Mouse (Mus musculus) heart, embryonic 13.5 days (tissue): ENCODE results near the gene Alox5ap. TPM values are rescaled to one million over a fixed set of nuclear protein-coding genes. Genes with fewer than 3 reads are reported as not detected.

Source experiments
- ATAC-seq: fragments of 200-750 bp; cut with Nextera tagmentation; 2 replicates; pipeline ENCODE4 v1.8.0; 2017; ENCODE audit warnings: moderate TSS enrichment; ENCODE audit not compliant: insufficient number of reproducible peaks, low FRiP score, low TSS enrichment; ENCODE audit errors: extremely low read depth
- H3K27ac ChIP-seq: fragments of 300-500 bp; sonication (generic); replicated peaks from 2 replicates; pipeline ENCODE4 v1.5.1; 2015; ENCODE audit warnings: moderate library complexity, mild to moderate bottlenecking, inconsistent platforms
- H3K27me3 ChIP-seq: fragments of 300-500 bp; sonication (generic); replicated peaks from 2 replicates; pipeline ENCODE4 v1.6.1; 2015; ENCODE audit warnings: mild to moderate bottlenecking, inconsistent platforms
- H3K36me3 ChIP-seq: fragments of 300-500 bp; sonication (generic); 2 replicates; pipeline ENCODE4 v1.6.1; 2015; ENCODE audit warnings: mild to moderate bottlenecking, inconsistent platforms
- H3K4me1 ChIP-seq: fragments of 300-500 bp; sonication (generic); 2 replicates; pipeline ENCODE4 v1.6.1; 2015; ENCODE audit warnings: inconsistent platforms
- H3K4me2 ChIP-seq: fragments of 300-500 bp; sonication (generic); 2 replicates; pipeline ENCODE4 v1.6.1; 2015; ENCODE audit warnings: inconsistent platforms, mild to moderate bottlenecking, moderate library complexity
- H3K4me3 ChIP-seq: fragments of 300-500 bp; sonication (generic); 2 replicates; pipeline ENCODE4 v1.5.1; 2015; ENCODE audit warnings: moderate library complexity, mild to moderate bottlenecking, inconsistent platforms
- H3K9ac ChIP-seq: fragments of 300-500 bp; sonication (generic); 2 replicates; pipeline ENCODE4 v1.6.1; 2015; ENCODE audit warnings: inconsistent platforms, mild to moderate bottlenecking, moderate library complexity
- H3K9me3 ChIP-seq: fragments of 300-500 bp; sonication (generic); 2 replicates; pipeline ENCODE4 v1.6.1; 2016; ENCODE audit warnings: inconsistent platforms
- WGBS: fragments of 180-500 bp; shearing (Covaris S2); methylation state at CpG from one replicate; pipeline ENCODE4 v1.1.7; 2015; ENCODE audit warnings: mixed read lengths; 5-methylcytosine and 5-hydroxymethylcytosine counted together
- polyA plus RNA-seq: library from polyadenylated mRNA; unstranded; fragments of >200 nt; fragmentation: Nextera tagmentation; extraction: Ambion mirVana; gene quantifications from 2 replicates; pipeline ENCODE4 v1.2.1, GENCODE M21; 2015

Gene Alox5ap
- polyA plus RNA-seq, 1 experiment from 2014 or later: 8.1 TPM

- no peak for ATAC-seq
- H3K9ac ChIP-seq: no peak overlapping the region
Observed at GRCm38 (mm10) chr5:149261449-149261848, 3.1 kb upstream of the Alox5ap start.

DNA sequence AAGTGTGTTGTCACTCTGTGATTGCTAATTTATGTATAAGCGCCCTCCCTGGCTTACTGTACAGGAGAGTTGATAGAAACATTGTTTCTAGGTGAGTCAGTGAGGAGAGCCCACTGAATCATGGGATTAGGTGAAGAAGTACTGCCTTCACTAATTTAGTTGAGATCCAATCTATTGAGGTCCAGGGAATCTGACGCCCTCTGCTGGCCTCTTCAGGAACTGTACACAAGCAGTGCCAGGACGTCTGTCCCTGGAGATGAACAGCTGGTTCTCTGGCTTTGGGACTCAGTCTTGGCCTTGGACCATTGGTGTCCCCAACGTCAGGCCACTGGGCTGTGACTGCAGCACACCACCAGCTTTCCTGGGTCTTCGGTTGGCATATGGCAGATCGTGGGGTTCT, 2.7 kb upstream of the Alox5ap start:
- Histone ChIP-seq H3K9ac (no peak overlapping the region), H3K9me3 (no peaks in the 10 kb centered on the region), H3K27me3 (no peaks in the 10 kb centered on the region), H3K4me2 (no peak overlapping the region), H3K27ac (no peak overlapping the region), H3K4me3 (no peak overlapping the region), H3K36me3 (no peaks in the 10 kb centered on the region), H3K4me1 (peaks cover 14% of the 10 kb centered on the region; the same call in 1 of the 2 replicates)
- ATAC-seq: no peak
- 56% methylated on average over 6 of the region's 6 CpGs for WGBS

More at GRCm38 (mm10) chr5:149261449-149261848, 3.1 kb upstream of the Alox5ap start:
- H3K4me1 ChIP-seq: peaks cover 14% of the 10 kb centered on the region; the same call in 1 of the 2 replicates
- no peaks in the 10 kb centered on the region for H3K9me3 ChIP-seq
- H3K36me3 ChIP-seq: no peaks in the 10 kb centered on the region
- H3K4me3 ChIP-seq: no peak overlapping the region
- WGBS: 63% methylated on average over 7 of the region's 7 CpGs
- no peak overlapping the region for H3K27ac ChIP-seq
- no peaks in the 10 kb centered on the region for H3K27me3 ChIP-seq
- H3K4me2 ChIP-seq: no peak overlapping the region

DNA sequence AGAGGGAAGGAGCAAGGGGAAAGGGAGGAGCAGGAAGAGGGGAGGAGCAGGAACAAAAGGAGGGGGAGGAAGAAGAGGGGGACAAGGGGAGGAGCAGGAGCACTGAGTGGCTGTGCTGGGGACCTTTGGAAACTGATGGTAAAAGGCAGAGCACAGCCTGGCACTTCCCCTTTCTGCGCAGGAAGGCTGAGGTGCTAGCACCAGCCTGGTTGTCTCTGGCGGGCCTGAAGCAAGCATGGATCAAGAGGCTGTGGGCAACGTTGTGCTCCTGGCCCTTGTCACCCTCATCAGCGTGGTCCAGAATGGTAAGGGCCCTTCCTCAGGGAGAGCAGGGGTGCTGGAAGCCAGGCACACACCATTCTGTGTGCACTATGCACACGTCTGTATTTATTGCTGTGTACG, 312 bp downstream of the Alox5ap start:
- no peak overlapping the region for H3K4me3 ChIP-seq
- H3K27me3 ChIP-seq: no peaks in the 10 kb centered on the region
- no peak overlapping the region for H3K9ac ChIP-seq
- no peak overlapping the region for H3K4me2 ChIP-seq
- no peaks in the 10 kb centered on the region for H3K9me3 ChIP-seq
- WGBS: 49% methylated on average over 6 of the region's 6 CpGs
- ATAC-seq: no peak
- H3K36me3 ChIP-seq: no peaks in the 10 kb centered on the region
- H3K27ac ChIP-seq: no peak overlapping the region
- H3K4me1 ChIP-seq: no peaks in the 10 kb centered on the region

DNA sequence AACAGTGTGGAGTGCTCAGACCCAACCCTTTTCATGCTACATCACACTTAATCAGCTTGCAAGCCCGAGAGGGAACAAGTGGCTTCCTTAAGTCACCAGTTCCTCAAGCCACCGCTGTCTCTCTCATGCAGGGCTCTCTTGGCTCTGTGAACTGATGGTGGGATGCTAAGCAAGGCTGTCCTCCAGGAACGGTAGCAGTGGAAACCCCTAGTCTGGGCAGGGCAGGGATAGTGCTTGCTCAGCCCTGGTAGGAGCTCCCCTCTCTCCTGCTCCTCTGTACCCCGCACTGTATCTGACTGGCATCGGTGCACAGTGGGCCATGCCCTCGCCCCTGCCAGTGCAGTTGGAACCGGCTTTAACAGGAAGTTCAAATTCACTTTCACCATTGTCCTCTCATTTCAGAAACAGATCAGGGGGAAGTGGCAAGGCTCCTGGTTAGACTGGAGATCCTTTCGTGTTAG, 2.2 kb downstream of the Alox5ap start:
- Histone ChIP-seq H3K9me3 (peaks cover 8% of the 10 kb centered on the region), H3K4me2 (no peak overlapping the region), H3K4me3 (no peak overlapping the region), H3K27me3 (no peaks in the 10 kb centered on the region), H3K4me1 (no peaks in the 10 kb centered on the region), H3K27ac (no peak overlapping the region), H3K9ac (no peak overlapping the region), H3K36me3 (no peaks in the 10 kb centered on the region)
- no peak for ATAC-seq
- 68% methylated on average over 8 of the region's 8 CpGs for WGBS

DNA sequence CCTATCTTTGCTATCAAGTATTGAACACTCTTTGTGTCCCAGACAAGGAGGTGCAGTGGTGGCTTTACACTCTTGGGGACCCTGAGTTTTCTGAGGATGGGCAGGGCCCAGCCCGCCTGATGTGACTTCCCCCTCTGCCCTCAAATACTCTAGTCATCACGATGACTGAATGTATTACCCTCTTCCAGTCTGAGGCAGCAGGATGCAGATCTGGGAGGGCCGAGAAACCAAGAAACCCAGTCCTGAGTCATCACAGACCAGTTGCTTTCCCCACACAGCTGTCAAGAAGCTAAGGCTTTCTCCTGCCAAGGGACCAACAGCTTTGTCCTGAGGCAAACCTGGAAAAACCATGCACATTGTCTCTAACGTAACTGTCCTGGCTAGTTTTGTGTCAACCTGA, 2.9 kb downstream of the Alox5ap start:
- H3K9me3 ChIP-seq: peaks cover 8% of the 10 kb centered on the region
- H3K27me3 ChIP-seq: no peaks in the 10 kb centered on the region
- no peak for ATAC-seq
- no peaks in the 10 kb centered on the region for H3K36me3 ChIP-seq
- H3K9ac ChIP-seq: no peak overlapping the region
- H3K4me1 ChIP-seq: no peaks in the 10 kb centered on the region
- H3K4me2 ChIP-seq: no peak overlapping the region
- 68% methylated on average over 4 of the region's 4 CpGs for WGBS
- H3K4me3 ChIP-seq: no peak overlapping the region
- no peak overlapping the region for H3K27ac ChIP-seq

GRCm38 (mm10) chr5:149271291-149271690, 6.7 kb downstream of the Alox5ap start:
- Histone ChIP-seq H3K27ac (no peak overlapping the region), H3K4me3 (no peak overlapping the region), H3K27me3 (no peaks in the 10 kb centered on the region), H3K4me1 (peaks cover 4% of the 10 kb centered on the region), H3K9ac (no peak overlapping the region), H3K36me3 (no peaks in the 10 kb centered on the region), H3K9me3 (peaks cover 14% of the 10 kb centered on the region), H3K4me2 (no peak overlapping the region)
- ATAC-seq: no peak
- 88% methylated on average over 3 of the region's 3 CpGs for WGBS

DNA sequence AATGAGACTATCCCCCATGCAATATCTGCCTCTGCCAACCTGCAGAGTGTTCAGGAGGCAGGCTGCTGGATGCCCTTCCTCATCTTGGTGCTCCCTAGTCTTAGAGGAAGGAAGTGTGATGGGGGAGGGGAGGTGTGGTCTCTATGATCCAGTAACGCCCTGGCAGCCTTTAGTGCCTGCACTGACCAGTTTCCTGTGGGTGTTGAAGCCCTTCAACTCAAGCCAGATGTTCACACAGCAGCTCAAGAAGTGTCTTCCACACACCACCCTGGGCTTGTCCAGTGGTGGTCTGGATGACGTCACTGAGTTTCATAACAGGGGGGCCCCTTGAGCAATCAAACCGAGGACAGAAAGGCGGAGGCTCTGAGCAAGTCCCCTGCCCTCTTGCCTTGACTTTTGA, 8.0 kb downstream of the Alox5ap start:
- WGBS: 63% methylated on average over 4 of the region's 4 CpGs
- H3K4me1 ChIP-seq: peaks cover 4% of the 10 kb centered on the region
- H3K4me2 ChIP-seq: no peak overlapping the region
- ATAC-seq: no peak
- H3K4me3 ChIP-seq: no peak overlapping the region
- no peaks in the 10 kb centered on the region for H3K36me3 ChIP-seq
- H3K9ac ChIP-seq: no peak overlapping the region
- H3K27ac ChIP-seq: no peak overlapping the region
- H3K27me3 ChIP-seq: no peaks in the 10 kb centered on the region
- H3K9me3 ChIP-seq: peaks cover 14% of the 10 kb centered on the region

DNA sequence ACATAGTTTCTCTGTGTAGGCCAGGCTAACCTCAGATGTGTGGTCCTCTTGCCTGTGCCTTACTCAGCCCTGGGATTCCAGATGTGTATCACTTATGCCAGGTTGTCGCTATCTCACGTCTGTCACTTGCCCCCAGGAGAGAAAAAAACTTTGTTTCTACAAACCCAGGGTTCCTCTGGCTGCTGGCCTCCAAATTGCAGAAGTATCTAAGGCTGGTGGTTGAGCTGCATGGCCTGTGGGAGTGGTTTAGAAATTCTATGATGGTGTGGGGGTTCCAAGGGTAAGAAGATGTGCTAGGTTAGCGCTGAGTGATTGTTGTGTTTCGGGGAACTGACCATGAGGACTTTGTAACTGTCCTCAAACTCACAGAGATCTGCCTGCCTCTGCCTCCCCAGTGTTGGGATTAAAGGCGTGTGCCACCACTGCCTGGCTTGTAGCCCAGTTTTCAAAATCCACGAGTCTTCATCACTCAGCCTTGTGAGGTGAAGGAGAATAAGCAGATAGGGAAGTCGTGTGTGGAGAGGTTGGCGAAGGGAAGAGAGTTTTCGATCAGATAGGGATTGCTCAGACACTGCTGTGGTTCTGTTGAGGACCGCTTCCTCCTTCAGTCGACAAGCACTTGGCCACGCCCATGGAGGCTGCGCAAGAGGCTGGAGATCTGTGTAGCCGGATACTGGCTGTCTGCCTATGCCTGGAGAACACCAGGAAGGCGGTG, 10.0 kb downstream of the Alox5ap start:
- no peak overlapping the region for H3K27ac ChIP-seq
- peaks cover 7% of the 10 kb centered on the region for H3K4me1 ChIP-seq
- no peak for ATAC-seq
- H3K36me3 ChIP-seq: no peaks in the 10 kb centered on the region
- no peak overlapping the region for H3K9ac ChIP-seq
- H3K9me3 ChIP-seq: peaks cover 14% of the 10 kb centered on the region
- no peak overlapping the region for H3K4me2 ChIP-seq
- 76% methylated on average over 15 of the region's 15 CpGs for WGBS
- H3K27me3 ChIP-seq: no peaks in the 10 kb centered on the region
- H3K4me3 ChIP-seq: no peak overlapping the region

DNA sequence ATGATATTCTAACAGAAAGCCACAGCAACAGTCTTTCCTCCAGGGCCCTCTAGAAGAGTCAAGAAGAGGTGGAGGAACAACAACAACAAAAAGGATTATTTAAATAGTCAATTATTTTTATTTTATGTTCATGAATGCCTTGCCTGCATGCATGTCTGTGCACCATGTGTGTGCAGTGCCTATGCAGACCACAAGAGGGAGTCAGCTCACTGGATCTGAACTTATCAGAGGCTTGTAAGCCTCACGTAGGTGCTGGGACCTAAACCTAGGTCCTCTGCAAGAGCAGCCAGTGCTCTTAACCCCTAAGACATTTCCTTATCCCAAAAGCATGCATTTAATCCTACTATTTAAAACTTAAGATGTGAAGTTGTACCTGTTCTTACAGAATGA, 10.5 kb downstream of the Alox5ap start:
- Histone ChIP-seq H3K9me3 (peaks cover 14% of the 10 kb centered on the region), H3K4me3 (no peak overlapping the region), H3K4me1 (peaks cover 10% of the 10 kb centered on the region), H3K27ac (no peak overlapping the region), H3K4me2 (no peak overlapping the region), H3K27me3 (no peaks in the 10 kb centered on the region), H3K9ac (no peak overlapping the region), H3K36me3 (no peaks in the 10 kb centered on the region)
- ATAC-seq: no peak
- 86% methylated on average over 1 of the region's 1 CpGs for WGBS

GRCm38 (mm10) chr5:149277529-149277928, 13.0 kb downstream of the Alox5ap start:
- no peak for ATAC-seq
- WGBS: 86% methylated on average over 5 of the region's 5 CpGs
- no peaks in the 10 kb centered on the region for H3K27me3 ChIP-seq

DNA sequence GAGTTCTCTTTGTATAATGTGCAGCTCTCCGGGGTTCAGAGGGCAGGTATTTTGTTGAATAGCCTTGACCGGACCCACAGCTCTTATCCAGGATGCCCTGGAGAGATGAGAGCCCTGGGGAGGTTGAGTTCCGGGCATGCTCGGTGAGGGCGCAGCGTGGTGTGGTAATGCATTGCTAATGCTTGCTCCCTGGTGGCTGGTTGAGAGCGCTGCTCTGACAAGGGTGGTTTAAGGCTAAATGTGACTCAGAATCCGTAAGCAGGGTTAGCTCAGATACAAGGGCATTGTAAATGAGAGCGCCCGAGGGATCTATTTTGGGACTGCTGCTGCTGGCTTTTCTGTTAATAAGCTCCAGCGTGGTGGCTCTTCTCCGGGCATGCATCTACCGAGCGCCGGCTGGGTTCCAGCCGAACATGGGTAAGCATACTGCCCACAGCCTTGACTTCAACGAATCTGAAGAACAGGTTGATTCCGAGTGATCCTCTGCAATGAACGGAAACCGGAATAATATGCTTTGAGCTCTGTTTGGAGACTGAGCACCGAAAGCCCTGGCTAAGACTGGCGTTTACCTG, 14.8 kb downstream of the Alox5ap start:
- WGBS: 28% methylated on average over 22 of the region's 22 CpGs
- Histone ChIP-seq H3K27me3 (no peaks in the 10 kb centered on the region), H3K27ac (peak overlapping the region; percentile 77), H3K9me3 (peaks cover 13% of the 10 kb centered on the region), H3K4me1 (peaks cover 18% of the 10 kb centered on the region), H3K36me3 (no peaks in the 10 kb centered on the region), H3K4me3 (peak overlapping the region; percentile 33), H3K4me2 (peak overlapping the region; percentile 56), H3K9ac (peak overlapping the region; percentile 61)
- ATAC-seq: peak; percentile 25; the same call in 1 of the 2 replicates

More at GRCm38 (mm10) chr5:149277529-149277928, 13.0 kb downstream of the Alox5ap start:
- Histone ChIP-seq H3K4me1 (peaks cover 10% of the 10 kb centered on the region), H3K4me2 (no peak overlapping the region), H3K9me3 (peaks cover 8% of the 10 kb centered on the region; the same call in 1 of the 2 replicates), H3K36me3 (no peaks in the 10 kb centered on the region), H3K27ac (no peak overlapping the region), H3K9ac (no peak overlapping the region), H3K4me3 (no peak overlapping the region)

- Histone ChIP-seq H3K36me3 (no peaks in the 10 kb centered on the region), H3K4me2 (no peak overlapping the region), H3K9me3 (peaks cover 7% of the 10 kb centered on the region), H3K4me3 (no peak overlapping the region), H3K27ac (no peak overlapping the region), H3K27me3 (no peaks in the 10 kb centered on the region), H3K4me1 (peaks cover 31% of the 10 kb centered on the region), H3K9ac (no peak overlapping the region)
- no peak for ATAC-seq
- 83% methylated on average over 2 of the region's 2 CpGs for WGBS
Observed at GRCm38 (mm10) chr5:149283009-149283408, 18.4 kb downstream of the Alox5ap start.
